Mouse (Mus musculus): Measurements from ENCODE around the gene 4931417E11Rik. TPM values are rescaled to one million over a fixed set of nuclear protein-coding genes. Genes with fewer than 3 reads are reported as not detected.

Gene 4931417E11Rik
- polyA plus RNA-seq, 1 experiment from 2014 or later: not detected

Other genes starting within 250 kb of the 4931417E11Rik start
- gene Dnah6, start 248.0 kb downstream of the 4931417E11Rik start, polyA plus RNA-seq (2015; fragmentation: Nextera tagmentation; extraction: Ambion mirVana): 0.32 and 0.34 TPM in 2 replicates
- 132 and 135 TPM in 2 replicates for gene Suclg1, start 221.3 kb downstream of the 4931417E11Rik start, polyA plus RNA-seq (2015; fragmentation: Nextera tagmentation; extraction: Ambion mirVana)

Measured in hindbrain, embryonic 15.5 days (tissue).